Mouse (Mus musculus) kidney, postnatal 0 days (tissue): ENCODE measurements around the gene Mgat4b. TPM values are rescaled to one million over a fixed set of nuclear protein-coding genes. Genes with fewer than 3 reads are reported as not detected.

Source experiments
- ATAC-seq: fragments of 200-750 bp; cut with Nextera tagmentation; replicated peaks from 2 replicates; pipeline ENCODE4 v1.8.0; 2017; ENCODE audit warnings: low read depth, moderate number of reproducible peaks, moderate TSS enrichment, moderate library complexity; ENCODE audit not compliant: low FRiP score
- DNase-seq: peaks from one replicate; pipeline ENCODE4 v3.0.0-alpha.2; 2016; ENCODE audit warnings: low spot score
- H3K27ac ChIP-seq: fragments of 300-500 bp; sonication (generic); 2 replicates; pipeline ENCODE4 v1.5.1; 2014; ENCODE audit warnings: mild to moderate bottlenecking
- H3K27me3 ChIP-seq: fragments of 300-500 bp; sonication (generic); 2 replicates; pipeline ENCODE4 v1.6.1; 2014; ENCODE audit warnings: low read length, mixed read lengths; ENCODE audit not compliant: insufficient read depth
- H3K36me3 ChIP-seq: fragments of 300-500 bp; sonication (generic); 2 replicates; pipeline ENCODE4 v1.6.1; 2014; ENCODE audit warnings: low read length, mixed read lengths; ENCODE audit not compliant: insufficient read depth
- H3K4me1 ChIP-seq: fragments of 300-500 bp; sonication (generic); replicated peaks from 2 replicates; pipeline ENCODE4 v1.6.1; 2014; ENCODE audit warnings: antibody characterized with exemption, low read length, mixed read lengths; ENCODE audit not compliant: insufficient read depth
- H3K4me2 ChIP-seq: fragments of 300-500 bp; sonication (generic); 2 replicates; pipeline ENCODE4 v1.6.1; 2014; ENCODE audit warnings: mild to moderate bottlenecking, low read length, moderate library complexity, mixed read lengths
- H3K4me3 ChIP-seq: fragments of 300-500 bp; sonication (generic); replicated peaks from 2 replicates; pipeline ENCODE4 v1.5.1; 2014; ENCODE audit warnings: low read depth, low read length
- H3K9ac ChIP-seq: fragments of 300-500 bp; sonication (generic); 2 replicates; pipeline ENCODE4 v1.6.1; 2014; ENCODE audit warnings: low read depth, low read length
- H3K9me3 ChIP-seq: fragments of 300-500 bp; sonication (generic); replicated peaks from 2 replicates; pipeline ENCODE4 v1.6.1; 2016; ENCODE audit warnings: low read length, inconsistent platforms, mixed read lengths
- CTCF ChIP-seq: IDR thresholded peaks from 2 replicates; pipeline ENCODE4 v1.5.1; 2016; ENCODE audit warnings: antibody characterized with exemption, low read depth, mild to moderate bottlenecking, moderate library complexity
- WGBS: fragments of 180-500 bp; shearing (Covaris S2); extraction: QIAGEN DNeasy Blood & Tissue Kit; methylation state at CpG from one replicate; pipeline ENCODE4 v1.1.7; 2014; 5-methylcytosine and 5-hydroxymethylcytosine counted together
- microRNA-seq: library from miRNA; unstranded; fragments of <30 nt; microRNA quantifications from one replicate; pipeline ENCODE4, GENCODE M21; 2016
- polyA plus RNA-seq: library from polyadenylated mRNA; unstranded; fragments of >200 nt; fragmentation: Nextera tagmentation; extraction: Ambion mirVana; gene quantifications from 2 replicates; pipeline ENCODE4 v1.2.1, GENCODE M21; 2015

Mgat4b gene
- polyA plus RNA-seq, 1 experiment from 2014 or later: 62.1 TPM

GRCm38 (mm10) chr11:50275568-50276151 is 65.0 kb downstream of the Mgat4b start:
- Histone ChIP-seq H3K9ac (no peak overlapping the region), H3K36me3 (peaks cover 5% of the 10 kb centered on the region; the same call in 1 of the 2 replicates), H3K27ac (0 out of 2 replicates have a peak overlapping the region, but pooled peaks have one; percentile 20), H3K27me3 (no peaks in the 10 kb centered on the region), H3K4me3 (no peak overlapping the region), H3K4me2 (no peak overlapping the region), H3K9me3 (no peaks in the 10 kb centered on the region), H3K4me1 (0 out of 2 replicates have a peak, but pooled peaks cover 4% of the 10 kb centered on the region)
- no peak; the same call in 1 of the 2 replicates for ATAC-seq
- 58% methylated on average over 5 of the region's 5 CpGs for WGBS
- no peak for DNase-seq
- TF ChIP-seq CTCF: no peak

- no peak for ATAC-seq
- DNase-seq: no peak
- H3K27me3 ChIP-seq: no peaks in the 10 kb centered on the region
Observed at GRCm38 (mm10) chr11:50277025-50277424, 66.3 kb downstream of the Mgat4b start.

GRCm38 (mm10) chr11:50277706-50278105 is 67.0 kb downstream of the Mgat4b start:
- H3K27ac ChIP-seq: no peak overlapping the region
- 93% methylated on average over 6 of the region's 6 CpGs for WGBS

More at GRCm38 (mm10) chr11:50277025-50277424, 66.3 kb downstream of the Mgat4b start:
- Histone ChIP-seq H3K4me1 (0 out of 2 replicates have a peak, but pooled peaks cover 4% of the 10 kb centered on the region), H3K9me3 (no peaks in the 10 kb centered on the region), H3K36me3 (peaks cover 7% of the 10 kb centered on the region; the same call in 1 of the 2 replicates), H3K9ac (no peak overlapping the region), H3K4me3 (no peak overlapping the region), H3K4me2 (no peak overlapping the region), H3K27ac (no peak overlapping the region)
- TF ChIP-seq CTCF: peak; percentile 29; the same call in 1 of the 2 replicates

GRCm38 (mm10) chr11:50279005-50279404 is 68.3 kb downstream of the Mgat4b start:
- H3K9ac ChIP-seq: no peak overlapping the region
- no peak for DNase-seq
- no peak for ATAC-seq
- no peaks in the 10 kb centered on the region for H3K27me3 ChIP-seq
- TF ChIP-seq CTCF: no peak
- no peaks in the 10 kb centered on the region for H3K9me3 ChIP-seq
- WGBS: 82% methylated on average over 4 of the region's 4 CpGs
- no peak overlapping the region for H3K4me3 ChIP-seq
- H3K4me2 ChIP-seq: no peak overlapping the region
- H3K36me3 ChIP-seq: peaks cover 4% of the 10 kb centered on the region; the same call in 1 of the 2 replicates
- H3K4me1 ChIP-seq: 0 out of 2 replicates have a peak, but pooled peaks cover 4% of the 10 kb centered on the region
- H3K27ac ChIP-seq: no peak overlapping the region

More at GRCm38 (mm10) chr11:50277706-50278105, 67.0 kb downstream of the Mgat4b start:
- Histone ChIP-seq H3K27me3 (no peaks in the 10 kb centered on the region), H3K36me3 (peaks cover 5% of the 10 kb centered on the region; the same call in 1 of the 2 replicates), H3K9me3 (no peaks in the 10 kb centered on the region), H3K4me2 (no peak overlapping the region), H3K4me1 (0 out of 2 replicates have a peak, but pooled peaks cover 4% of the 10 kb centered on the region), H3K4me3 (no peak overlapping the region), H3K9ac (no peak overlapping the region)
- TF ChIP-seq CTCF: no peak
- ATAC-seq (no peak), DNase-seq (no peak)

- H3K9me3 ChIP-seq: no peaks in the 10 kb centered on the region
- H3K27ac ChIP-seq: no peak overlapping the region
- no peak for TF ChIP-seq CTCF
- DNase-seq (no peak), ATAC-seq (no peak)
- no peak overlapping the region for H3K9ac ChIP-seq
- no peaks in the 10 kb centered on the region for H3K27me3 ChIP-seq
- no peak overlapping the region for H3K4me2 ChIP-seq
- 0 out of 2 replicates have a peak, but pooled peaks cover 4% of the 10 kb centered on the region for H3K4me1 ChIP-seq
- peaks cover 4% of the 10 kb centered on the region; the same call in 1 of the 2 replicates for H3K36me3 ChIP-seq
- no peak overlapping the region for H3K4me3 ChIP-seq
- WGBS: 88% methylated on average over 1 of the region's 1 CpGs
Observed at GRCm38 (mm10) chr11:50280053-50280452, 69.4 kb downstream of the Mgat4b start.

Small RNAs within 50 kb of the gene (microRNA-seq; reads per million reads assigned to microRNA genes)
- not detected for gene Mir6919

Other genes starting within 250 kb of the Mgat4b start
- gene Rnf130, start 185.5 kb upstream of the Mgat4b start, polyA plus RNA-seq: 104 TPM in 2 replicates
- 28.5 and 30.3 TPM in 2 replicates for gene Tbc1d9b, start 79.5 kb upstream of the Mgat4b start, polyA plus RNA-seq
- gene Mrnip, start 36.4 kb upstream of the Mgat4b start, polyA plus RNA-seq: 20.8 and 22.9 TPM in 2 replicates
- gene Sqstm1, start 63 bp upstream of the Mgat4b start, polyA plus RNA-seq: 326 and 333 TPM in 2 replicates
- gene Ltc4s, start 27.7 kb downstream of the Mgat4b start, polyA plus RNA-seq: 8.5 and 9.6 TPM in 2 replicates
- 5.0 and 6.0 TPM in 2 replicates for gene Maml1, start 81.4 kb downstream of the Mgat4b start, polyA plus RNA-seq
- gene Canx, start 114.8 kb downstream of the Mgat4b start, polyA plus RNA-seq: 302 and 330 TPM in 2 replicates
- 1.4 and 1.5 TPM in 2 replicates for gene Cby3, start 143.6 kb downstream of the Mgat4b start, polyA plus RNA-seq
- 294 and 309 TPM in 2 replicates for gene Hnrnph1, start 166.1 kb downstream of the Mgat4b start, polyA plus RNA-seq
- gene Rufy1, start 220.2 kb downstream of the Mgat4b start, polyA plus RNA-seq: 29.0 and 31.7 TPM in 2 replicates